Mouse (Mus musculus) heart, postnatal 0 days (tissue): Measurements from ENCODE around the gene Zfp972.
"Not testable (repeated sequence)": the region's sequence is repeated elsewhere in the genome, so short reads cannot be mapped to it uniquely, and the experiment has no call there.

Experiments
- CTCF ChIP-seq: IDR thresholded peaks from 2 replicates; pipeline ENCODE4 v1.5.1; 2016; ENCODE audit warnings: antibody characterized with exemption, control low read depth, low read depth
- EP300 ChIP-seq: IDR thresholded peaks from 2 replicates; pipeline ENCODE4 v1.6.1; 2016; ENCODE audit warnings: antibody characterized with exemption, low read depth

GRCm38 (mm10) chr2:177887743-177888142, 37.7 kb downstream of the Zfp972 start:
- not testable (repeated sequence) for TF ChIP-seq CTCF, EP300
